Mouse (Mus musculus): ENCODE results near the gene Lurap1. TPM values are rescaled to one million over a fixed set of nuclear protein-coding genes. Genes with fewer than 3 reads are reported as not detected.

Gene Lurap1
- total and polyA plus RNA-seq, 2 experiments from 2014 or later: 2.4 to 5.2 TPM

GRCm38 (mm10) chr4:116150862-116151221, 296 bp downstream of the Lurap1 start:
- H3K4me1 ChIP-seq (ENCODE audit: insufficient read depth, low read length): peaks cover 4% of the 10 kb centered on the region; the same call in 1 of the 2 replicates
- H3K4me2 ChIP-seq (ENCODE audit: low read depth, low read length, poor library complexity, severe bottlenecking): peak overlapping the region; percentile 53
- H3K36me3 ChIP-seq (ENCODE audit: insufficient read depth, low read length): peaks cover 38% of the 10 kb centered on the region
- no peak overlapping the region for H3K27ac ChIP-seq (ENCODE audit: low read depth, low read length)
- H3K4me3 ChIP-seq (ENCODE audit: low read depth, low read length): peak overlapping the region; percentile 73
- peak; percentile 3; the same call in 1 of the 2 replicates for ATAC-seq (ENCODE audit: low FRiP score)
- H3K27me3 ChIP-seq (ENCODE audit: insufficient read depth, low read length): no peaks in the 10 kb centered on the region
- peak overlapping the region; percentile 82 for H3K9ac ChIP-seq (replicated peaks; ENCODE audit: low read length, poor library complexity, severe bottlenecking)
- H3K9me3 ChIP-seq (ENCODE audit: low read length): no peaks in the 10 kb centered on the region
- no peak for DNase-seq (ENCODE audit: low spot score)
- no peak for TF ChIP-seq CTCF (IDR thresholded peaks at IDR 0.05)
- WGBS: 20% methylated on average over 4 of the region's 4 CpGs

GRCm38 (mm10) chr4:116150156-116150861, 829 bp downstream of the Lurap1 start:
- peak overlapping the region; percentile 82 for H3K9ac ChIP-seq (replicated peaks; ENCODE audit: low read length, poor library complexity, severe bottlenecking)
- H3K4me1 ChIP-seq (ENCODE audit: insufficient read depth, low read length): peaks cover 4% of the 10 kb centered on the region; the same call in 1 of the 2 replicates
- peak overlapping the region; percentile 53 for H3K4me2 ChIP-seq (ENCODE audit: low read depth, low read length, poor library complexity, severe bottlenecking)
- no peaks in the 10 kb centered on the region for H3K27me3 ChIP-seq (ENCODE audit: insufficient read depth, low read length)
- peaks cover 34% of the 10 kb centered on the region for H3K36me3 ChIP-seq (ENCODE audit: insufficient read depth, low read length)
- no peaks in the 10 kb centered on the region for H3K9me3 ChIP-seq (ENCODE audit: low read length)
- H3K4me3 ChIP-seq (ENCODE audit: low read depth, low read length): peak overlapping the region; percentile 73
- DNase-seq (ENCODE audit: low spot score) (peak; percentile 70), ATAC-seq (ENCODE audit: low FRiP score) (peak; percentile 87)
- TF ChIP-seq CTCF (IDR thresholded peaks at IDR 0.05): no peak
- peak overlapping the region; percentile 79 for H3K27ac ChIP-seq (ENCODE audit: low read depth, low read length)
- under 1% methylated on average over 69 of the region's 73 CpGs for WGBS

- H3K4me1 ChIP-seq (ENCODE audit: insufficient read depth, low read length): peaks cover 4% of the 10 kb centered on the region; the same call in 1 of the 2 replicates
- peak overlapping the region; percentile 53 for H3K4me2 ChIP-seq (ENCODE audit: low read depth, low read length, poor library complexity, severe bottlenecking)
- H3K36me3 ChIP-seq (ENCODE audit: insufficient read depth, low read length): peaks cover 29% of the 10 kb centered on the region
- TF ChIP-seq CTCF (IDR thresholded peaks at IDR 0.05): no peak
- H3K27me3 ChIP-seq (ENCODE audit: insufficient read depth, low read length): no peaks in the 10 kb centered on the region
- H3K4me3 ChIP-seq (ENCODE audit: low read depth, low read length): peak overlapping the region; percentile 73
- ATAC-seq (ENCODE audit: low FRiP score) (peak; percentile 18), DNase-seq (ENCODE audit: low spot score) (no peak)
- peak overlapping the region; percentile 82 for H3K9ac ChIP-seq (replicated peaks; ENCODE audit: low read length, poor library complexity, severe bottlenecking)
- 16% methylated on average over 6 of the region's 6 CpGs for WGBS
- H3K27ac ChIP-seq (ENCODE audit: low read depth, low read length): peak overlapping the region; percentile 79
- H3K9me3 ChIP-seq (ENCODE audit: low read length): no peaks in the 10 kb centered on the region
Measured at GRCm38 (mm10) chr4:116149812-116150155, 1.4 kb downstream of the Lurap1 start.

GRCm38 (mm10) chr4:116143891-116144717, 7.0 kb downstream of the Lurap1 start:
- Histone ChIP-seq H3K9ac (replicated peaks; ENCODE audit: low read length, poor library complexity, severe bottlenecking) (peak overlapping the region; percentile 57), H3K4me1 (ENCODE audit: insufficient read depth, low read length) (peaks cover 13% of the 10 kb centered on the region), H3K4me3 (ENCODE audit: low read depth, low read length) (peak overlapping the region; percentile 64), H3K36me3 (ENCODE audit: insufficient read depth, low read length) (no peaks in the 10 kb centered on the region), H3K4me2 (ENCODE audit: low read depth, low read length, poor library complexity, severe bottlenecking) (peak overlapping the region; percentile 97), H3K9me3 (ENCODE audit: low read length) (no peaks in the 10 kb centered on the region), H3K27me3 (ENCODE audit: insufficient read depth, low read length) (0 out of 2 replicates have a peak, but pooled peaks cover 3% of the 10 kb centered on the region), H3K27ac (ENCODE audit: low read depth, low read length) (no peak overlapping the region)
- under 1% methylated on average over 46 of the region's 47 CpGs for WGBS
- ATAC-seq (ENCODE audit: low FRiP score) (peak; percentile 60; the same call in 1 of the 2 replicates), DNase-seq (ENCODE audit: low spot score) (peak; percentile 51)
- no peak for TF ChIP-seq CTCF (IDR thresholded peaks at IDR 0.05)

GRCm38 (mm10) chr4:116143317-116143811, 7.8 kb downstream of the Lurap1 start:
- Histone ChIP-seq H3K27me3 (ENCODE audit: insufficient read depth, low read length) (0 out of 2 replicates have a peak, but pooled peaks cover 3% of the 10 kb centered on the region), H3K9me3 (ENCODE audit: low read length) (no peaks in the 10 kb centered on the region), H3K36me3 (ENCODE audit: insufficient read depth, low read length) (no peaks in the 10 kb centered on the region), H3K4me2 (ENCODE audit: low read depth, low read length, poor library complexity, severe bottlenecking) (peak overlapping the region; percentile 97), H3K4me3 (ENCODE audit: low read depth, low read length) (peak overlapping the region; percentile 64), H3K27ac (ENCODE audit: low read depth, low read length) (no peak overlapping the region), H3K4me1 (ENCODE audit: insufficient read depth, low read length) (peaks cover 13% of the 10 kb centered on the region), H3K9ac (replicated peaks; ENCODE audit: low read length, poor library complexity, severe bottlenecking) (no peak overlapping the region)
- ATAC-seq (ENCODE audit: low FRiP score) (no peak), DNase-seq (ENCODE audit: low spot score) (peak; percentile 71)
- TF ChIP-seq CTCF (IDR thresholded peaks at IDR 0.05): no peak
- WGBS: 16% methylated on average over 7 of the region's 7 CpGs
